Mouse (Mus musculus) E14TG2a.4 (cell line): Measurements from ENCODE around the gene Gm5134.

Experiments used
- CTCF ChIP-seq: conservative IDR thresholded peaks from 2 replicates; pipeline ENCODE4 v1.5.1; 2014; ENCODE audit warnings: low read length
- NANOG ChIP-seq: IDR thresholded peaks from 2 replicates; pipeline ENCODE4 v1.6.1; 2014; ENCODE audit warnings: borderline replicate concordance, low read length, mixed read lengths
- POU5F1 ChIP-seq: IDR thresholded peaks from 2 replicates; pipeline ENCODE4 v1.6.1; 2014; ENCODE audit warnings: low read length, borderline replicate concordance

- TF ChIP-seq CTCF, result no peak
- TF ChIP-seq POU5F1, result no peak
- TF ChIP-seq NANOG, result no peak
Observed at GRCm38 (mm10) chr10:76023921-76024320, 69.6 kb downstream of the Gm5134 start.
